In genomic region chr4:151044944-151045570, GRCm38 (mm10) we compare ENCODE assay signal across 8 mouse cellular contexts. TPM values are rescaled to one million over a fixed set of nuclear protein-coding genes. Genes with fewer than 3 reads are reported as not detected.
DNase-seq lines count a peak whose midpoint lies in the region; ATAC-seq and TF ChIP-seq lines count a peak whose summit lies in the region.

No protein-coding gene starts in this region.

- ATAC-seq in erythroid progenitor cell, adult 5-6 weeks (replicated peaks; ENCODE audit: low FRiP score, poor library complexity, severe bottlenecking), result peak; percentile 92
- ATAC-seq in midbrain, embryonic 11.5 days (ENCODE audit: low FRiP score), result no peak
- ATAC-seq in megakaryocyte-erythroid progenitor cell, adult 5-6 weeks (replicated peaks; ENCODE audit: low FRiP score, low TSS enrichment, poor library complexity, severe bottlenecking), result no peak

- peak overlapping the region; percentile 50 for H3K4me3 ChIP-seq in kidney, adult 2 months (ENCODE audit: insufficient read depth, low read depth, low read length)
- H3K4me3 ChIP-seq in E14TG2a.4 (replicated peaks; ENCODE audit: low read length), result peak overlapping the region; percentile 84
- peak overlapping the region; percentile 52 for H3K4me3 ChIP-seq in midbrain, embryonic 11.5 days (ENCODE audit: low read depth, low read length)

- peaks cover 2% of the 10 kb centered on the region for H3K36me3 ChIP-seq in kidney, adult 2 months (ENCODE audit: control insufficient read depth, insufficient read depth, low read length)
- H3K36me3 ChIP-seq in E14TG2a.4 (ENCODE audit: insufficient read depth, low read length), result peaks cover 35% of the 10 kb centered on the region
- H3K36me3 ChIP-seq in midbrain, embryonic 11.5 days (ENCODE audit: control insufficient read depth, insufficient read depth, low read length), result peaks cover 2% of the 10 kb centered on the region; the same call in 1 of the 2 replicates

- H3K9me3 ChIP-seq in E14TG2a.4 (ENCODE audit: low read length), result no peaks in the 10 kb centered on the region
- no peaks in the 10 kb centered on the region for H3K9me3 ChIP-seq in midbrain, embryonic 11.5 days (ENCODE audit: control insufficient read depth, low read length)

- WGBS in kidney, adult 2 months, result 2% methylated on average over 21 of the region's 21 CpGs
- 2% methylated on average over 21 of the region's 21 CpGs for WGBS in large intestine, adult 2 months
- 6% methylated on average over 21 of the region's 21 CpGs for WGBS in midbrain, embryonic 11.5 days

- peaks cover 8% of the 10 kb centered on the region; the same call in 1 of the 2 replicates for H3K4me1 ChIP-seq in kidney, adult 2 months (ENCODE audit: control insufficient read depth, insufficient read depth, low read length)
- peaks cover 26% of the 10 kb centered on the region for H3K4me1 ChIP-seq in E14TG2a.4 (replicated peaks; ENCODE audit: low read depth, low read length)
- H3K4me1 ChIP-seq in midbrain, embryonic 11.5 days (ENCODE audit: control insufficient read depth, insufficient read depth, low read length), result peaks cover 8% of the 10 kb centered on the region; the same call in 1 of the 2 replicates

- no peaks in the 10 kb centered on the region for H3K27me3 ChIP-seq in kidney, adult 2 months (replicated peaks; ENCODE audit: control insufficient read depth, insufficient read depth, low read length)
- peaks cover 11% of the 10 kb centered on the region for H3K27me3 ChIP-seq in E14TG2a.4 (ENCODE audit: insufficient read depth, low read length)
- H3K27me3 ChIP-seq in midbrain, embryonic 11.5 days (ENCODE audit: control insufficient read depth, insufficient read depth, low read length), result no peaks in the 10 kb centered on the region

- no peak for TF ChIP-seq POLR2A in kidney, adult 2 months (IDR thresholded peaks at IDR 0.05; ENCODE audit: low read depth, low read length)

- TF ChIP-seq CTCF in kidney, adult 2 months (conservative IDR thresholded peaks at IDR 0.05; ENCODE audit: insufficient read depth, insufficient read length, low read depth, low read length), result no peak
- TF ChIP-seq CTCF in E14TG2a.4 (conservative IDR thresholded peaks at IDR 0.05; ENCODE audit: low read length), result no peak

- H3K4me2 ChIP-seq in midbrain, embryonic 11.5 days, result peak overlapping the region; percentile 87

- no peak for DNase-seq in kidney, adult 2 months
- no peak for DNase-seq in kidney, adult 8-10 months
- DNase-seq in large intestine, adult 2 months (ENCODE audit: low read depth, low spot score), result peak; percentile 82
- no peak for DNase-seq in midbrain, embryonic 11.5 days (ENCODE audit: low spot score, missing footprints)
- DNase-seq in gastrocnemius, postnatal 4 days (ENCODE audit: low spot score in 2 of 2), result no peak

- H3K27ac ChIP-seq in kidney, adult 2 months (ENCODE audit: insufficient read depth, low read depth, low read length), result peak overlapping the region; percentile 81
- H3K27ac ChIP-seq in midbrain, embryonic 11.5 days (ENCODE audit: low read depth, low read length), result no peak overlapping the region

- H3K9ac ChIP-seq in midbrain, embryonic 11.5 days (ENCODE audit: low read length), result peak overlapping the region; percentile 31; the same call in 1 of the 2 replicates

RNA-seq across cellular contexts. Expression of gene Per3, which starts 0.6 kb away (rescaled TPM):
- polyA plus RNA-seq in kidney, adult 2 months (2012; rRNA removed), result 13.1 and 14.1 TPM in 2 replicates
- 1.7 and 4.3 TPM in 2 replicates for total RNA-seq in erythroid progenitor cell, adult 5-6 weeks (2015; ENCODE audit: low replicate concordance)
- total RNA-seq in erythroid progenitor cell, adult 5-6 weeks (2017; ENCODE audit: low replicate concordance), result 2.3 and 3.5 TPM in 2 replicates
- 1.8 and 2.2 TPM in 2 replicates for polyA plus RNA-seq in large intestine, adult 2 months (2012; rRNA removed)
- 3.9 and 5.2 TPM in 2 replicates for polyA plus RNA-seq in midbrain, embryonic 11.5 days (2014; fragmentation: Nextera tagmentation; extraction: Ambion mirVana)
- total RNA-seq in gastrocnemius, postnatal 4 days (2021), result 10 to 100 TPM; 10.5 to 15.4 TPM
- 8.4 and 8.9 TPM in 2 replicates for total RNA-seq in megakaryocyte-erythroid progenitor cell, adult 5-6 weeks (2014; fragmentation: Nextera tagmentation)
- 4.4 and 6.1 TPM in 2 replicates for total RNA-seq in megakaryocyte-erythroid progenitor cell, adult 5-6 weeks (2017)

RNA-seq across cellular contexts. Expression of gene Vamp3, which starts 12.7 kb away (rescaled TPM):
- polyA plus RNA-seq in kidney, adult 2 months (2012; rRNA removed), result 29.4 and 40.6 TPM in 2 replicates
- 73.8 and 73.9 TPM in 2 replicates for total RNA-seq in erythroid progenitor cell, adult 5-6 weeks (2015; ENCODE audit: low replicate concordance)
- 29.7 and 52.1 TPM in 2 replicates for total RNA-seq in erythroid progenitor cell, adult 5-6 weeks (2017; ENCODE audit: low replicate concordance)
- 54.0 and 61.4 TPM in 2 replicates for polyA plus RNA-seq in large intestine, adult 2 months (2012; rRNA removed)
- polyA plus RNA-seq in midbrain, embryonic 11.5 days (2014; fragmentation: Nextera tagmentation; extraction: Ambion mirVana), result 80.3 and 87.9 TPM in 2 replicates
- total RNA-seq in gastrocnemius, postnatal 4 days (2021), result 10 to 100 TPM; 78.8 to 79.1 TPM
- total RNA-seq in megakaryocyte-erythroid progenitor cell, adult 5-6 weeks (2014; fragmentation: Nextera tagmentation), result 39.5 and 57.8 TPM in 2 replicates
- 46.4 and 55.0 TPM in 2 replicates for total RNA-seq in megakaryocyte-erythroid progenitor cell, adult 5-6 weeks (2017)

RNA-seq across cellular contexts. Expression of gene Gm13090, which starts 44.3 kb away (rescaled TPM):
- not detected in 2 replicates for polyA plus RNA-seq in kidney, adult 2 months (2012; rRNA removed)
- total RNA-seq in erythroid progenitor cell, adult 5-6 weeks (2015; ENCODE audit: low replicate concordance), result not detected in 2 replicates
- total RNA-seq in erythroid progenitor cell, adult 5-6 weeks (2017; ENCODE audit: low replicate concordance), result not detected in 2 replicates
- polyA plus RNA-seq in large intestine, adult 2 months (2012; rRNA removed), result not detected in 2 replicates
- not detected in 2 replicates for polyA plus RNA-seq in midbrain, embryonic 11.5 days (2014; fragmentation: Nextera tagmentation; extraction: Ambion mirVana)
- not detected for total RNA-seq in gastrocnemius, postnatal 4 days (2021)
- total RNA-seq in megakaryocyte-erythroid progenitor cell, adult 5-6 weeks (2014; fragmentation: Nextera tagmentation), result not detected in 2 replicates
- total RNA-seq in megakaryocyte-erythroid progenitor cell, adult 5-6 weeks (2017), result not detected in 2 replicates

RNA-seq across cellular contexts. Expression of gene Uts2, which starts 48.2 kb away (rescaled TPM):
- polyA plus RNA-seq in kidney, adult 2 months (2012; rRNA removed), result not detected in 2 replicates
- not detected in 2 replicates for total RNA-seq in erythroid progenitor cell, adult 5-6 weeks (2015; ENCODE audit: low replicate concordance)
- not detected in 2 replicates for total RNA-seq in erythroid progenitor cell, adult 5-6 weeks (2017; ENCODE audit: low replicate concordance)
- polyA plus RNA-seq in large intestine, adult 2 months (2012; rRNA removed), result not detected in 2 replicates
- polyA plus RNA-seq in midbrain, embryonic 11.5 days (2014; fragmentation: Nextera tagmentation; extraction: Ambion mirVana), result not detected in 2 replicates
- total RNA-seq in gastrocnemius, postnatal 4 days (2021), result not detected
- not detected in 2 replicates for total RNA-seq in megakaryocyte-erythroid progenitor cell, adult 5-6 weeks (2014; fragmentation: Nextera tagmentation)
- not detected in 2 replicates for total RNA-seq in megakaryocyte-erythroid progenitor cell, adult 5-6 weeks (2017)
